Mouse (Mus musculus) bone marrow macrophage, adult 2 months (primary cell): ENCODE results near the gene Tbc1d2b. TPM values are rescaled to one million over a fixed set of nuclear protein-coding genes. Genes with fewer than 3 reads are reported as not detected.

Source experiments
- H3K27ac ChIP-seq: 2 replicates; pipeline ENCODE4 v1.5.1; 2012; ENCODE audit warnings: low read depth, low read length; ENCODE audit not compliant: insufficient read depth
- H3K4me1 ChIP-seq: 2 replicates; pipeline ENCODE4 v1.6.1; 2012; ENCODE audit warnings: low read length; ENCODE audit not compliant: control insufficient read depth, insufficient read depth
- H3K4me3 ChIP-seq: 2 replicates; pipeline ENCODE4 v1.5.1; 2012; ENCODE audit warnings: mild to moderate bottlenecking, low read length, moderate library complexity; ENCODE audit not compliant: insufficient read depth
- CTCF ChIP-seq: IDR thresholded peaks from 2 replicates; pipeline ENCODE4 v1.5.1; 2012; ENCODE audit warnings: low read depth, mild to moderate bottlenecking, low read length, moderate library complexity
- POLR2A ChIP-seq: IDR thresholded peaks from 2 replicates; pipeline ENCODE4 v1.6.1; 2012; ENCODE audit warnings: mild to moderate bottlenecking, low read depth, low read length, borderline replicate concordance
- polyA plus RNA-seq: library from polyadenylated mRNA; stranded (reverse); fragments of >200 nt; gene quantifications from 2 replicates; pipeline ENCODE4 v1.2.4, GENCODE M21; 2012; ENCODE audit not compliant: missing spikeins, insufficient read depth, insufficient read length

The Tbc1d2b gene
- polyA plus RNA-seq, 1 experiment, result 55.0 TPM

DNA sequence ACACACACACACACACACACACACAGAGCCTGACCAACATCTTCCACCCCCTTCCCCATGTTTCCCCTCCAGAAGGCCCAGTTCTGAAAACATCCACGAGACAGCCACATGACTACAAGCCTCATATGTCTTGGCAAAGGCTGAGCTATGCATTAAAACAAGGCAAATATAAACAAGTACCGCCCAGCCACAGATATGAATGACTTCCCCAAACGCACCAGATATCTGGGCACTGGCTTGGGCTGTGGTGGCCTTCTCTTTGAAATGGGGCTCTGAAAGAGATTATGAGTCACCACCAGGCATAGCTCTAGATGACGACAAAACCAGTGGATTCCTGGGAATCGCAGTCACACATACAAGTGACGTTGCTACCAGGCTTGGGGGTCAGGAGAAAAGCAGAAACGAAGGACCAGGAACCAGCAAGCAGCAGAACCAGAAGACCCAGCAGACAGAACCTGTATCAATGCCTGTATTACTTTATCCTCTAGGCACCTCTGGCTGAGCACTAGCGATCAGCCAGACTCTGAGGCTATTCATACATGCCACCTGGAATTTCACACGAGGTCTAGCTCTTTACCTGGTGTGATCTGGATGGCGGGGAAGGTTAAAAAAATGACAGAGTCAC lies 35.2 kb downstream of the Tbc1d2b start:
- H3K27ac ChIP-seq, result peak overlapping the region; percentile 94

DNA sequence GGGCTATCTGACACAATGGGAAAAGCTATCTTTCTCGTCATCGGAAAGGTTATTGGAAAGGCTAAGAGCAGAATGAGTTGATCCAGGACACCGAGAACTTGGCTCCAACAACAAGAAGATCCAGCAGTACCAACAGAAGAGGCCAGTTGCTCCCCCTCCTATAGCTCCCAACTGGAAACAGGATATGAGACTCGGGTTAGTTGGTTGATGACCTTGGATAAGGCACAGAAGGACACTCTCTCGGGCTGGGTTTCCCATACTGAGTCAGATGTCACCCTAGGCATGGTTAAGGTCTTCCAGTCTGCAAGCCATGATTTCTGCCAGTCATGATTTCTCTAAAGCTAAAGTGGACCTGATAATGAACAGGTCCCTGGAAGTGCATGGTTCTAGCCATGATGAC lies 35.8 kb downstream of the Tbc1d2b start:
- TF ChIP-seq CTCF (no peak), POLR2A (no peak)
- peak overlapping the region; percentile 89 for H3K27ac ChIP-seq
- H3K4me1 ChIP-seq, result peaks cover 71% of the 10 kb centered on the region
- H3K4me3 ChIP-seq, result no peak overlapping the region

More for the DNA sequence above, 35.2 kb downstream of the Tbc1d2b start:
- Histone ChIP-seq H3K4me1 (peaks cover 69% of the 10 kb centered on the region), H3K4me3 (no peak overlapping the region)
- TF ChIP-seq CTCF, result no peak
- TF ChIP-seq POLR2A, result no peak

DNA sequence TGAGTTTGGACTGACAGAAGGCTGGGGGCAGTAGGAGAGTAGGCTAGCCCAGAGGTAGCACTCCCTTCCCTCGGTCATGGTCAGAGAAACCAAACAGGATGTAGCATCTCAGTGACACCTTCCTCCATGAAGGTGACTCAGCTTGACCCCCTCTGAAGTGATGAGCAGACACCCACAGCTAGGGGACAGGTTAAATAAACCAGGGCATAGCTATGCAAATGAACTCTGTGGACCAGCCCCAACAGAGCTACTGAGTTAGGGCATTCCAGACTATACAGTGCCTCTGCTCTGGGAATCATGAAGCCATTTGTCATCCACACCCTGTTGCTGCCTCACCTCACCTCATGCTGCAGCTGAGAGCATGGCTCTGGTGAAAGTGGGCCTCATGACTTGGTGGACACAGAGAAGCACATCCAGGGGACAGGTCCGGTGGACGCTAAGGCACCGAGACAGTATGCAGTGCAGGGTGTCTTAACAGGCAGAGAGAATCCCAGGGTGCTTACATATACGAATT lies 36.6 kb downstream of the Tbc1d2b start:
- Histone ChIP-seq H3K27ac (peak overlapping the region; percentile 89), H3K4me3 (no peak overlapping the region), H3K4me1 (peaks cover 71% of the 10 kb centered on the region)
- TF ChIP-seq POLR2A, result no peak
- TF ChIP-seq CTCF, result no peak

GRCm38 (mm10) chr9:90232781-90233690 lies 37.6 kb downstream of the Tbc1d2b start:
- Histone ChIP-seq H3K4me1 (peaks cover 70% of the 10 kb centered on the region), H3K27ac (peak overlapping the region; percentile 84), H3K4me3 (no peak overlapping the region)
- no peak for TF ChIP-seq POLR2A
- no peak for TF ChIP-seq CTCF

- Histone ChIP-seq H3K27ac (peak overlapping the region; percentile 98), H3K4me3 (no peak overlapping the region), H3K4me1 (peaks cover 47% of the 10 kb centered on the region)
- TF ChIP-seq CTCF (no peak), POLR2A (no peak)
Observed at GRCm38 (mm10) chr9:90227171-90227570, 43.4 kb downstream of the Tbc1d2b start.

- Histone ChIP-seq H3K27ac (peak overlapping the region; percentile 98), H3K4me1 (peaks cover 42% of the 10 kb centered on the region), H3K4me3 (no peak overlapping the region)
- TF ChIP-seq CTCF (no peak), POLR2A (no peak)
Observed at GRCm38 (mm10) chr9:90226742-90227096, 43.9 kb downstream of the Tbc1d2b start.

DNA sequence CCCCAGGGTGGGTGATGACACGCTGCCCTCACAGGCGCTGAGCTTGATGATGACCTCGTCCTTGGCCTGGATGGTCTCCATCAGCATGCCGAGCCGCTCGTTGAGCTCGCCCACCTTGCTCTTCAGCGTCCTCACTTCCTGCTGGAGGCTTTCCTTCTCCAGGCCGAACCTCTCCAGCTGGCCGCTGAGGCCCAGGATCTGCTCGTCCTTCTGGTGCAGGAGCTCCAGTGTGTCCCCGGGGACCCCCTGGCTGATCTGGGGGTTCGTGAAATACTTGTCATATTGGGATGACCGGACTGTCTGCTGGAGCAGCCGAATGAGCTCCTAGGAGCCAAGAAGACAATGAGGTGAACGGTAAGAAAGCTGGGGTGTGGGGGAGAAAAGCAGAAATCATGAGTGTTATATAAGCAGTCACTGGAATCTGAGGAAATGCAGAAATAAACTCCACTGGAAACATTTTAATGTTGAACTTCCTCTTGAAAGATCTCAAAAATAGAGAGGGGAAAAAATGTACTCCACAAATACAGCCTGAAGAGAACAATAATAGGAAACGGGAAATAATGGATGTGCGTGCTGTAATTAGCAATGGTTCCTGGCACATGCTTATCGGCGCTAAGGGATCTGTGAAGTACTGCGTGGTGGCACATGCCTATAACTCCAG lies 44.4 kb downstream of the Tbc1d2b start:
- TF ChIP-seq CTCF, result no peak
- TF ChIP-seq POLR2A, result no peak
- Histone ChIP-seq H3K4me3 (peak overlapping the region; percentile 3; the same call in 1 of the 2 replicates), H3K27ac (peak overlapping the region; percentile 98), H3K4me1 (peaks cover 40% of the 10 kb centered on the region)

GRCm38 (mm10) chr9:90222275-90222674 lies 48.3 kb downstream of the Tbc1d2b start:
- Histone ChIP-seq H3K4me3 (no peak overlapping the region), H3K4me1 (peaks cover 23% of the 10 kb centered on the region), H3K27ac (no peak overlapping the region)
- TF ChIP-seq POLR2A (no peak), CTCF (no peak)

- H3K4me1 ChIP-seq, result peaks cover 21% of the 10 kb centered on the region
- peak overlapping the region; percentile 59 for H3K27ac ChIP-seq
- H3K4me3 ChIP-seq, result no peak overlapping the region
- no peak for TF ChIP-seq CTCF
- TF ChIP-seq POLR2A, result no peak
Observed at GRCm38 (mm10) chr9:90217501-90217900, 53.1 kb downstream of the Tbc1d2b start.
